Comparison of ENCODE assay signal across 7 mouse cellular contexts in the genomic region with DNA sequence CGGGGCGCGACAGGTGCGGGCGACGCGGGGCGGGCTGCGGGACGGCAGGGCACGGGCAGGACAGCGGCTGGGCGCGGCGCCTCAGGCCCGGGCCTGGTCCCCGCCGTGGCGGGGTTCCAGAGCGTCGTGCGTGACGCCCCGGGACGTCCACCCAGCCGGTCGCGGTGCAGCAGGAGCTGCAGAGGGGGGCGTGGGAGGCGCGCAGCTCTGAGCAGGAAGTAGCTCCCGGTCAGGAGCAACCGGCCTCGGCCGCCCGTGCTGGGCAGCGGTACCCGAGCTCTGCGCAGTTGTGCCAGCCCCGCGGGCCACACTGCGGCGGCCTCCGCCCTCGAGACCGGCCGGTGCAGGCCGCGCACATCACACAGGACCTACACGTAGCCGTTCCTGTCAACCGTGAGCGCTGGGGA. TPM values are rescaled to one million over a fixed set of nuclear protein-coding genes. Genes with fewer than 3 reads are reported as not detected.
DNase-seq lines count a peak whose midpoint lies in the region; TF ChIP-seq lines count a peak whose summit lies in the region.

No protein-coding gene starts in this region.

- TF ChIP-seq CTCF in brain, embryonic 14.5 days (IDR thresholded peaks at IDR 0.05; ENCODE audit: borderline replicate concordance, extremely low read depth, insufficient read depth, insufficient read length), result no peak

- TF ChIP-seq POLR2A in brain, embryonic 14.5 days (IDR thresholded peaks at IDR 0.05; ENCODE audit: borderline replicate concordance, extremely low read depth, insufficient read depth, insufficient read length, poor library complexity, severe bottlenecking), result no peak; the same call in 1 of the 2 replicates

- DNase-seq in urinary bladder, postnatal 14 days (ENCODE audit: low spot score), result peak; percentile 60
- DNase-seq in urinary bladder, postnatal 10 days (ENCODE audit: low spot score), result no peak
- peak; percentile 59 for DNase-seq in brain, embryonic 14.5 days (ENCODE audit: low read depth)
- peak; percentile 65 for DNase-seq in gastrocnemius, postnatal 14 days
- peak; percentile 79 to 83 for DNase-seq in kidney, postnatal 36 days
- DNase-seq in lung, postnatal 14 days, result peak; percentile 63
- peak; percentile 37 to 39 for DNase-seq in spleen, postnatal 36 days (ENCODE audit: low spot score in 2 of 2)

- intact Hi-C loops in gastrocnemius, postnatal 14 days (cut with DNase I; ENCODE audit: low total_unique reads), result loop anchor here (10.0 kb wide), 2 partner anchors 52 to 152 kb away; no protein-coding TSS in a partner anchor

RNA-seq across cellular contexts. Expression of gene Tdrd7, which starts 7.3 kb away (rescaled TPM):
- polyA plus RNA-seq in brain, embryonic 14.5 days (2012; rRNA removed), result 16.5 and 22.7 TPM in 2 replicates
- total RNA-seq in gastrocnemius, postnatal 14 days (2021), result 1 to 10 TPM; 8.2 to 9.3 TPM
